Mouse (Mus musculus) ovary, adult 18-20 months (tissue): Measurements from ENCODE around the gene Fgfr2.

Experiments used
- DNase-seq: peaks from one replicate; pipeline ENCODE4 v3.0.0; 2022; ENCODE audit warnings: low spot score, mixed read lengths

The Fgfr2 gene

DNA sequence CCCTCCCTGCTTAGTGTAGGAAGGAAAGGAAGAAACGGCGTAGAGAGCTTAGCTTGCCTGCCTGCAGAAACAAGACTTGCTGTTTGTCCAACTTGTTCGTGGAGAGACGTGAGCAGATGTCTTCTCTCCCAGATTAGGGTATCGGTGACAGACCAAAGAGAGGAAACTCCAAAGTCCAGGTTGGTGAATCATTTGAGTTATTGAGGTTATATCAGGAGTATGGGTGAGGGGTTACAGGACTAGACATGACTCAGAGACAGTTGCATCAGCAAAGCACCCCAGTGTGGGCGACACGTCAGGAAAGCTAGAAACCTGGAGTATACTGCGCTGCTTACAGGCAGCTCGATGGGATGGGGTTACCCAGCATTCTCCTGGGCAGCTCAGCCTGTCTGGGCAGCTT, 2457.8 kb downstream of the Fgfr2 start:
- no peak for DNase-seq

DNA sequence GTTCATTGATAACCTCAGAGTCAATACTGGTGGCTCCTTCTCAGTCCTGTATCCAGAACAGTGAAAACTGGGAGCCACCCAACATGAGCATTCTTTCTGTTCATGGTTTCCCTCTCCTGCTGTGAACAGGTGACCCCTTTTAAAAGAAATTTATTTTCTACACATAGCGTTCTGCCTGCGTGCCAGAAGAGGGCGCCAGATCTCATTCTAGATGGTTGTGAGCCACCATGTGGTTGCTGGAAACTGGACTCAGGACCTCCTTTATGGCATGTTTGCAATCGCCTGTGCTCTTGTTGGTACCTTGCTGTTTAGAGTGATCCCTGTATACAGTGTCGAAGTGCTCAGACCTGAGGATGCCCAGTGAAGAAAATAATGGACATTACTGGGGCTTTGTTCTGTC, 2458.5 kb downstream of the Fgfr2 start:
- DNase-seq: no peak

DNA sequence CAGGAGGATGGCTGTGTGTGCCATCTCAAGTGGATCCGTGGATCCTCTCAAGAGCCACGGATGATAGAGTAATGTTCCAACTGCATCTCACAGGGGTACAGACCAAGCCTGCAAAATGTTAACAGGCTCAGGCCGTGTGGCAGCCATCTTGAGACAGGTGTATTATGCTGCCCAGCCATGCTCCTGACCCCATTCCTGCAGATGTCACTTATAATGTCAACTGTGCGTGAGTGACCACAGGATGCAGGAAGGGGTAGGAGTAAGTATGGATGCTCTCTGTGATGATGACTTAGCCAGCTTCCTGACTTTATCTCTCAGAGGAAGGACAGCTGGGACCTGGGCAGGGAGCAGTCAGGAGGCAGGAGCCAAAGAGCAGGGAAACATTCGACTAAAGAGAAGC, 2459.1 kb downstream of the Fgfr2 start:
- no peak for DNase-seq

DNA sequence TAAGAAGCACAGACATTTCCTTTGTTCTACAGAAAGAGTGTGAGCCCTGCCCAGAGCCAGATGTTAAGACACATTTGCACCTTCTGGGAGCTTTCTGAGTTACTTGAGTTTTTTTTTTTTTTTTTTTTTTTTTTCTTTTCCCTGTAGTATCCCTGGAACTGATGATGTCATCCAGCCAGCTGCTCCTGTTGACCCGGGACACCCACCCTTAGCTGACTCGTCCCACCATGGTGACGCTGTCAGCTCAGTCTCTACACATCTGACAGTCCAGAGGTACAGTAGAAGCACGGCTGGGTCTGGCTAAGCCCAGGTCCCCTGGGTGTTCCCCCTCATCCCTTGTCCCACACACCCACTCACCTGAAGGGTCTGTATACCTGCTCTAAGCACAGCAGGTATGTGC, 2460.3 kb downstream of the Fgfr2 start:
- no peak for DNase-seq

DNA sequence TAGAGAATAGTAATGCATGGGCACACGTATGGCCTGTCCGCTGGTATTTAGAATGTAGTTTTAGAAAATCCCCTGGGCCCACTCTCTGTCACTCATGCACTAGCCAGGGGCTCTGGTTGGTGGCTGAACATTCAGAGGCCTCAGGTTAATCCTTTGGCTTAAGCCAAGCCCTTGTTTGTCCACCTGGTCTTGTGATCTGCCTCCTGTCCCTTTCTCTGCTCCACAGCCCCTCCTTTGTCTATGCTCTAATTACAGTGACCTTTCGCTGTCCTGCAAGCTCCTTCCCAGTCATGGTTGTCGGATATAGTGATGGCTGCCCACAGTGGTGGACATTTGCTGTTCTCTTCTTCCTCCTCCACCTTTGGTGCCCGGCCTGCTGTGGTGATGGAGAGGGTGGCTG, 2460.9 kb downstream of the Fgfr2 start:
- DNase-seq: no peak

DNA sequence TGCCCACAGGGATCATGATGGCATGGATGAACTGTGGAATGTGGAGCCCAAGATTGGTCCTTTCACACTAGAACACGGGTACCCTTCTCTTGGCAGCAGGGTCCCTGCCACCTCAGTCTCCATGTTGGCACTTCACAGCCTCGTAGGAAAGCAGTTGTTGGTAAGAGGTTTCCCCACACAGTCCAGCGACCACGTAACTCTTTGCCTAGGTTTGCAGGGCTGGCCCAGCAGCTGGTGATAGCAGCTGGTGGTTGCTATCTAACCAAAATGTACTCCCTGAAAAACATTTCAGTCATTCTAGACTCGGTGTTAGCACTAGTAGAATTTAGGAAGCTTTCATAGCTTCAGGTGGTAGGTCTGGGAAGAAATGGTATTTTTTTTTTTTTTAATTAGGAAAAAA, 2464.0 kb downstream of the Fgfr2 start:
- DNase-seq: no peak

DNA sequence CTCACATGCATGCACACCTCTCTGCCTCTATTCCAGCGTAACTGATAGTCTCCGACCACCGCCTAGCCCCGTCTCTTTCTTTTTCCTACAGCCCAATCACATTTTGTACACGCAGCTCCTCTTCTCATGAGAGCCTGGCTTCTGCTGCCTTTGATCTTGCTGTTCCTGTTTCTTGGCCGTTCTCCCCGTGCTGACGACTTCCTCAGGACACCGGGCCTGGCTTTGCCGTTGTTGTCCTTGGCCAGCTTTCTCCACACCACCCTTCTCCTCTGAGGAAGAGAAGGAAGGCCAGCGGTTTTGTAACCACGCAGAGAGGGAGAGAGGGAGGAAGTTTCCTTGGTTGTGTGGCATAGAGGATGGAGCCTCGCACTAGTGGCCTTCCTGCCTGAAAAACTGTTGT, 2465.4 kb downstream of the Fgfr2 start:
- DNase-seq: peak; percentile 58

DNA sequence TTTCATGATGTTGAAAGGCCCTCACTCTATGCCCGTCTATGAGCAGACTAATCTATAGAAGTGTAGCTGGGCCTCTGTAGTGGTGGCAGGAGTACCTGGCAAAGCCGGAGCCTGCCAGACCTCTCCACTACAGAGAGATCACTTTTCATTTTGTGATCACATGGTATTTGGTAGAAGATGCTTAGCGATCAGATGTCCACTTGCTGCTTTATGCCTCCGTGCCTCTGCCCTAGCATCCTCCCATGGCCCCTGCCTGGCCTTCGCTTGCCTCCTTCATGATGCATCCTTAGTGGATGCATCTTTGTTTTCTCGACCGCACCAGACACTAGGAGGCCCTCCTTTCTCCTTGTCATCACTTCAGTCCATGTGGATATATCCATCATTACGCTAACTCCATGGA, 2466.2 kb downstream of the Fgfr2 start:
- no peak for DNase-seq

DNA sequence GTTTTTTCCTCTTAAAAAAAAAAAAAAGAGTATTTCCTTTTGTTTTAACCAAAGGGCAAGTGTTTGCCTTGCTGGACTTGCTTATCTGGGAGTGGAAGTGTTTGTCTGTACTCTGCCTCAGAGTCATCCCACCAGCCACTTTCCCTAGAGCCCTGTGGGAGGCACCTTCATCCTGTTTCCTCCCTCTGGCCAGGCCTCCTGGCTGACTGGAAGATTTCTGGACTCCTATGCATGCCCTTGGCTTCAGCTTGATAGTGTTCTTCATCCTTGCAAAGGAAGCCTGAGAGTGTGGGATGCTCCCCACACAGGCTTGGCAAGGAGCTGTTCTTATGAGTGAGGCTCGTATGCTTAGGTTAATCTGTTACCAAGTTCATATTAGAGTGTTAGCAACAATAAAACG, 2468.6 kb downstream of the Fgfr2 start:
- peak; percentile 77 for DNase-seq

DNA sequence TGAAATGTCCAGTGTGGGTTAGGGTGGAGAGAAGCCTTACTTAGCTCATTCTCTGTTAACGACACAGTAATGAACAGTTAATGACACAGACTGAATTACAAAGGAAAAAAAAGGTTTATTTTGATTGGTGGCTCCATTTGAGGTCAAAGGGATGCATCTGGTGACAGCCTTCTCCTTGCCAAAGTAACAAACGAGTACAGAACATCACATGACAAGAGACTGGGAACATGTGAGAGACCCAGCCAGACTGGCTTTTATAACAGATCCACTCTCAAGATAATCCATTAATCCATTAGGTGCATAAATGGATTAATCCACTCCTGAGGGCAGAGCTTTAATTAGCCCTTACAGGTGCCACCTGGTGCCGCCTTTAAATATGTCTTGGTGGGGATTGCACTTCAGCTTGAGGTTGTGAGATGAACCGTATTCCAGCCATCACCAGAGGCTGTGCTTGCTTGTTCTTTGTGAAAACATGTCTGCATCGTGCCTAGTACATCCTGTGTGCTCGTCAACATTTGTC, 2470.1 kb downstream of the Fgfr2 start:
- DNase-seq: no peak

DNA sequence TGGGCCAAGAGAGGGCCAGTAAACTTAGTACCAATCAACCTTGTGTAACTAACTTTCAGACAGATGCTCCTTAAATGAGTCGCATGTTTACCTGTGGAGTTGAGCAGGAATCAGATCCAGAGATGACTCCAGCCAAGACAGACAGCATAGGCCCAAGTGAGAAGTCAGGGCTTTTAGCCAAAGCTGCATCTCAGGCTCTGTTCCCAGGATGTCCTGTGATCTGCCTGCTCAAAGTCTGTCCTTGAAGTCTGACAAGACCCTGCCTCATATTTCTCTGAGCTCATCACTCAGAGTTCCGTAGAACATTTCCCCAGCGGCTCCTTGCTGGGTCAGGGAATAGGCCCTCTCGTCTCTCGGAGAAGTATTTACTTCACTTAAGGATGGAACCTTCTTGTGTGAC, 2472.5 kb downstream of the Fgfr2 start:
- no peak for DNase-seq

DNA sequence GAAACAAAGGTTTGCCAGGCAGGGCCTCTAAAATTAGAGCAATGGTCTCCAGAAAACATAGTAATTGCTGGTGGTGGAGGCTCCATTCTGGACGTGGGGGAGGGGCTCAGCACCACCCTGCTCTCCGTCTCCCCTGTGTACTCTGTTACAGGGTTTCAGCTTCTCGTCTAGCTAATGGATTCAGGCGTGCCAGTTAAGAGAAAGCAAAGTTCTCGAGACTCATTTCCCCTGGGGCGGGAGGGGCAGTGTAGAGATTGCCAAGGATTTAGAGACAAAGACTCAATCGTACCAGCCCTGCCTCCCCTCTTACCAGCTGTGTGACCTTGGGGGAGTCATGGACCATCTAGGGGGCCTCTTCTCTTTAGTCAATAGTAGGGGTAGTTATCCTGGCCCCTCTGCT, 2473.9 kb downstream of the Fgfr2 start:
- no peak for DNase-seq

DNA sequence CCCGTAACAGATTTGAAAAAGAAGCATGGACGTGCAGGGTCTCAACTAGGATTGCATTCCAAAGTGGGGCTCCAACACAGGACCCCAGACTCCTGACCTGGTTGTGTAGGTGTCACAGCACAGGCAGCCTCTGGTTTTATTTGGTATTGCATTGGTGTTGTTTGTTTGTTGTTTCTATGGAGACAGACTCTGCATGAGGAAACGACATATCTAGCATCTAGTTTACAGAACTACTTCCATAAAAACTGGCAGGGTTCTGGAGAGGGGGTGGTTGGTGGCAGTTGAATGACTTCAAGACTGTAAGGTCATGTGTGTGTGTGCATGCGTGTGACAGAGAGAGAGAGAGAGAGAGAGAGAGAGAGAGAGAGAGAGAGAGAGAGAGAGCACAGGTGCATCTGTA, 2475.1 kb downstream of the Fgfr2 start:
- no peak for DNase-seq

DNA sequence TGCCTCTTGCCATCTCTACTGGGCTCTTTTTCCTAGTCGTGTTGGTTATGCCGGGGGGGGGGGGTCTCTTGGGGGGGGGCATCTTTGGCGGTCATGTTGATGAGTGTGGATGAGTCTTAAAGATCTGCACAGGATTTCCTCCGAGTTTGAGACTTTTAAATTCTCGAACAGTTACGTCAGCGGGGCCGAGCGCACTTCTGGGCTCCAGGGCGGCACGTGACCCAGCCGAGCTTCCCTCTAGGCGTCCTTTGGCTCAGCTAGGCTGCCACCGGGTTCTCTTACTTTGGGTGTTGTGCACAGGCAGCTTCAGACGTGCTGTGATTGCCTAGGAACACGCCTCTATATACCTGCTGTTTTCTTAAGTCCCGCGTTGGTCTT, 2476.4 kb downstream of the Fgfr2 start:
- DNase-seq: peak; percentile 73

DNA sequence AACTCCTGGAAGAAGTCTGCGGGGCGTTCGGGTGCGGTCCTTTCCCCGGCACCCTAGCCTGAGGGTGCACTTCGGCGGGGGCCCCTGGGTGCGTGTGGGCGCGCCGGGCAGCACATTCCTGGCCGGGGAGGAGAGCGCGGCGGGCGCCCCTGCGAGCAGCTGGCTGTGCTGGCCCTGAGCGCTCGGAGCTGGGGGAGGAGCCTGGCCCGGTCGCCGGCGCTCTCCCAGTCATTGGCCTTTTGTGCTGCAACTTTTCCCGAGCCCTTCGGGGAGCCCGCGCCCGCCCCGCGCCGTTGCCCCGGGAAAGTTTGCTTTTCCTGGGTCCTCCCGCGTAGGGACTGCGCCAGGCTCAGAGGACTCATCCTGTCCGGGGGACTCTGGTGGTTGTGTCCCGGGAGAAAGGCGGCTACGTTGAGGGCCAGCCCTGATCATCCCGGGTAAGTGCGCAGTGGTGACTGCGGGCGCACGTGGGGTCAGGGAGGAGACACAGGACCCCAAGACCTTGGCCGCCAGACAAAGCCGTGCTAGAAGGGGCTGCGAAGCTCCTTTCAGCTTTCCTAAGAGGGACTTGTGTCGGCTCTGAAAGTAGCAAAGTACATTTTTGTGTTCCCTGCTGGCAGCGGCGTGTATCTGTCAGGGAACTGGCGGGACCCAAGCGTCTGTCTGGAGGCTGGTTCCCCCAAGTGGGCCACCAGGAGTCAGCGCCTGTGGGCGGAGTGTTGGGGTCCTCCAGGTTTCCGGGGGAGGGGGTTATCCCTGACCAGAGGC, 2477.0 kb downstream of the Fgfr2 start:
- DNase-seq: peak; percentile 74

DNA sequence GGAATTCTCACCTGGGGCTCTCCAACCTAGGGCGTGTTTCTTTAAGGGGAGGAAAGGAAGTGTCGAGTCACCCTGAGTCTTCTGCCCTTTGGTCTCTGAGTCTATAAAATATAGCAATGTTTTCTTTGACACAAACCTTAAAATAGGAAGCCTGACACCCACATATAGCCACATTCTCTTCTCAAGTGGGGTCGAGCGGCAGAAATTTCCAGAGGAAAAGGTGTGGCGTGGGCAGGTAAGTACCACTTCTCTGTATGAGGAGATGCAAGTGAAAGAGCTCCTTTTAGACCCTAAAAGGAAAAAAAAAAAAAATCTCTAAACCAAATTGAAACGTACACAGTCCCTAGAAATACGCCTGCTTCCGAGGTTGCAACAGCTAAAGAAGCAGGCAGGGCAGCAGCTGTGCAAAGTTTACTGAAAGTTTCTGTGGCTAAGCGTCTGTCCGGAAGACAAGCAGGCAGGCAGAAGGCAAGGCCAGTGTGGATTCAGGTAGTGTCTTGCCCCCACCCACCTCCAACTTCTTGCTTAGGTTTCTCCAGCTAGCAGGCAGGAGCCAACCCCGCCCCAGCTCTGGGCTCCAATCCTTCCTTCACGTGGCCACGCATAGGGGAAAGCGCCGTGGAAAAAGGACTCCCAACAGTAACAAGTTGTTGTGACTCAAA, 2477.7 kb downstream of the Fgfr2 start:
- DNase-seq: peak; percentile 61

DNA sequence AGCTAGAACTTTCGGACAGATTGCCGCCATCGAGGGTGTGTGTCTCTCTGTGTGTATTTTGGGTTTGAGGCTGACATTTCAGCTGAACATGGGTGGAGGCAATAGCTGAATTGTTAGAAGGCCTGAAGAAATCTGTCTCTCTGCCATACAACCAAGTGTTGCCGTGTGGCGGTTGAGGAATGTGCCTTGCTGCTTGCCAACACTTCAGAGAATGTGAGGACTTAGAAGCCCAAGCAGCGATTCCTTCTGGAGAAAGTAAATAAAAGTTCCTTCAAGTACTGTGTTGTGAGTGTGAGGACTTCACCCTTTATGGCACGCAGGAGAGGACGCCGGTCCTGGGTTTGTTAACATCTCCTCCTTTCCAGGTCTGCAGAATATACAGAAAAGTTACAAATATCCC, 2482.5 kb downstream of the Fgfr2 start:
- no peak for DNase-seq

DNA sequence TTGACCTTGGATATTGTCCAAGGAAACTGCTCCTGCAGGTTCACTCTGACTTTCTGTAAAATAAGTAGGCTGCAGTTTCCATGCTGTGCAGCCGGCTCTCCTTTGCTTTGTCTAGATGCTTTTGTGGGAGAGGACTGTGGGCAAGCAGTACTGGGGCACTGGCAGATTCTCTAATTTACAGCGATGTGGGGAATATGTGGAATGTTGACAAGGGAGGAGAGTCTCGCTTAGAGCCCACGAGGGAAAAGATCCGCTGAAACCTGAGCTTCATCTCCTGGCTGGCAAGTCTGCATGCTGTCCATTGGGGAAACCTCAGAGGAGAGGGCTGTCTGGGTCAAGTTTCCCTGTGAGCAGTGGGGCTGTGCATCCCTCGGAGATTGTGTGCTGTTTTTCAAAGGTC, 2485.3 kb downstream of the Fgfr2 start:
- DNase-seq: no peak

DNA sequence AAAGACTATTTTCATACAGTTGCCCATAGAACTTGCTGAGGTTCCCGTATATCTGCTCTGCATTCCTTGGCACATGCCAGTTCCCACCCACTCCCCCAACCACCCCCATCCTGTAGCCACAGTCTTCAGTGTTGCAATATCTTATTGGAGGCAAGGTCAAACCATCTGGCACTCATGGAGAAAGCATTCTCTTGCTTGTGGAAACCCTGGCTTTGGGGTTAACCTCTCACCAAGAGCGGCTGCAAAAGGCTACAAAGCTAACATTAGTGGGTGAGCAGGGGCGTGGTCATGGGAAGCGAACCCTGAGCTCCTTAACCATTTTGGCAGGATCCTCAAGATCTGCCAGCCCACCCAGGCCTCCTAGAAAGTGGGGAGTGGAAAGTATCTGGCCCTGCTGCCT, 2486.2 kb downstream of the Fgfr2 start:
- DNase-seq: no peak

DNA sequence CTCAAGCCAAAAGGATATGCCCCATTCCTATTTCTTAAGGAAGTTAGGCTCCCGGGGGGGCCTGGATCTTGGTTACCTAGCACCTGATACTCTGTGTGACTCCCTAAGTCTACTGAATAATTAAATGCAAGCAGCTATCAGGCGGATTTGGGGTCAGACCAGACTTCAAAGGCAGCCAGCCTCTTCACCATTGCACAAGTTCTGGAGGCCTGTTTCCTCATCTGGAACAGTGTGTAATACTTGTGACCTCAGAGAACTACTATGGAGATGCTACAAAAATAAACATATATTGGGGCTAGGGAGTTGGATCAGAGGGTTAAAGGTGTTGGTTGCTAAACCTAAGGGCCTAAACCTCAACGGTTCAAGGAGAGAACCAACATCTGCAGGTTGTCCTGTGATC, 2486.9 kb downstream of the Fgfr2 start:
- no peak for DNase-seq

DNA sequence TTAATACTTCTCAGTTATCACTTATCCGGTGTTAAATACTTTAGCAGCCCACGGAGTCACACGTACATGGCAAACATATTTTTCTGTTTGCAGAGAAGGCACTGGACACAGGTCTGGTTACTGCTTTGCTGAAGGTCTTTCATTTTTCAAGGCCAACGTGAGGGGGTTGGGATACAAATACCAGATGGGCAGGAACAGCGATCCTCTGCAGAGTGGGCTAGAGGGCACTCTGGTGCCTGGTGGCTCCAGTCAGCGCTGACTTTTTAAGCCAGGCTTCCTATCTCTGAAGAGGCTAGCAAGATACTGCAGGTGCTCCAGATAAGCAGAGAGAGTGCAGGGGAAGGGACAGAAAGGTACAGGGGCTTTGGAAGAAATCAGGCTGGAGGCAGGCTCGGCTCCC, 2487.9 kb downstream of the Fgfr2 start:
- DNase-seq: peak; percentile 60

DNA sequence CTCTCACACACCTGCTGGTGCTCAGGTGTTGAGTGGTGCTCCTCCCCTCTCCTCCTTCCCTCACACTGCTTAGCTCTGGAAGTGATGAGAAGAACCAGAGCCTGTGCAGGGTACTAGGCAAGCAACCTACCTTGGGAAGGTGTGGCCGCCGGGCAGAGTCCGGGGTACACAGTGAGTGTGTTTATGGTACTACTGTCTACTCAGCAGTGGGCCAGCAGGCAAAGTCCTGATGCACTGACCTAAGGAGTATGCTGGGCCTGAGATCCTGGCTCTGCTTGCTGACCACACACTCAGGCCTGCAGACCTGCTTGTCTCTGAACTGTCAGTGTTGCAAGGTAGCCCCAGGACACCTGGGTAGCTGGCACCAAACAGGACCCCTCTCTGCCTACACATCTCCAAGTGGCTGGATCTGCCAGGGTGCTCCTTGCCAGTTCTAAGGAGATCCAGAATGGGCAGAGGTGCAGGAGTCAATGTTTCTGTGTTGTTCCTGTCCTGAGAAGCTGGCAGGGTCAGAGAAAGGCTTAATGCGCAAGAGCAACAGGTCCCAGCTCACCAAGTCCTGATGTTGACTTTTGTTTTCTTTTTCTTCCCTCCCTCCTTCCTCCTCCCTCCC, 2488.8 kb downstream of the Fgfr2 start:
- DNase-seq: no peak

DNA sequence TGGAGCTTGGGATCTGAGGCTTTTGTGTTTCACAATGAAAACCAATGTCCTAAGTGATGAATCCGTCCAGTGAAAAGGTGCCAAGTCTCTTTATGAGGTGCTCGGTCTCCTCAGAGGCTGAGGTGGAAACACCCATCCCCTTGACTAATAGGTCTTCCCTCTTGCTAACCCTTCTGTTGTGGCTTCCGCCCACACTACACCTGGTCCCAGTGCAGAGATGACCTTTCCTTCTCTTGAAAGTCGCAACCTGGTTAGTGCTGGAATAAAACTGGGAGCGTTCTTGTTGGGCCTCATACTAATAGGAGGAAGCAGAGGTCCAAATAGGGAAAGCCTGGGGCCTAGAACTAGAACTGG, 2490.8 kb downstream of the Fgfr2 start:
- DNase-seq: no peak
